Mouse (Mus musculus) adrenal gland, postnatal 25 days (tissue): ENCODE results near the gene Mul1. TPM values are rescaled to one million over a fixed set of nuclear protein-coding genes. Genes with fewer than 3 reads are reported as not detected.

Experiments used
- DNase-seq: peaks from one replicate; pipeline ENCODE4 v3.0.0; 2021; ENCODE audit warnings: mixed read lengths
- total RNA-seq: library from RNA; stranded (reverse); gene quantifications from 2 replicates; pipeline ENCODE4 v1.2.3, GENCODE M21; 2021

The Mul1 gene
- total RNA-seq, 1 experiment from 2014 or later = 50.4 TPM

GRCm38 (mm10) chr4:138461471-138461870 lies 27.0 kb downstream of the Mul1 start:
- DNase-seq = no peak

GRCm38 (mm10) chr4:138462971-138463831 lies 28.7 kb downstream of the Mul1 start:
- DNase-seq = no peak

GRCm38 (mm10) chr4:138463832-138464487 lies 29.5 kb downstream of the Mul1 start:
- peak; percentile 79 for DNase-seq

- peak; percentile 82 for DNase-seq
These were observed 30.3 kb downstream of the Mul1 start for GRCm38 (mm10) chr4:138464667-138465353.

GRCm38 (mm10) chr4:138465446-138465845 lies 31.0 kb downstream of the Mul1 start:
- no peak for DNase-seq

- no peak for DNase-seq
These were observed 32.2 kb downstream of the Mul1 start for GRCm38 (mm10) chr4:138466690-138467089.

- no peak for DNase-seq
These were observed 33.0 kb downstream of the Mul1 start for GRCm38 (mm10) chr4:138467451-138467850.

- DNase-seq = no peak
These were observed 34.6 kb downstream of the Mul1 start for GRCm38 (mm10) chr4:138469080-138469479.

- no peak for DNase-seq
These were observed 36.8 kb downstream of the Mul1 start for GRCm38 (mm10) chr4:138471241-138471640.

- DNase-seq = no peak
These were observed 45.1 kb downstream of the Mul1 start for GRCm38 (mm10) chr4:138479595-138479994.

- DNase-seq = no peak
These were observed 46.5 kb downstream of the Mul1 start for GRCm38 (mm10) chr4:138480962-138481361.

- no peak for DNase-seq
These were observed 48.2 kb downstream of the Mul1 start for GRCm38 (mm10) chr4:138482721-138483120.

GRCm38 (mm10) chr4:138488241-138488640 lies 53.8 kb downstream of the Mul1 start:
- DNase-seq = no peak

GRCm38 (mm10) chr4:138491088-138491487 lies 56.6 kb downstream of the Mul1 start:
- no peak for DNase-seq

Other genes starting within 250 kb of the Mul1 start
- 214 and 265 TPM in 2 replicates for gene Hp1bp3, start 218.4 kb upstream of the Mul1 start, total RNA-seq
- 2.1 and 2.3 TPM in 2 replicates for gene Sh2d5, start 184.3 kb upstream of the Mul1 start, total RNA-seq
- 2.4 and 4.3 TPM in 2 replicates for gene Kif17, start 184.2 kb upstream of the Mul1 start, total RNA-seq
- 105 and 106 TPM in 2 replicates for gene Ddost, start 129.9 kb upstream of the Mul1 start, total RNA-seq
- gene Pink1, start 108.4 kb upstream of the Mul1 start, total RNA-seq = 161 and 201 TPM in 2 replicates
- 13.8 and 20.3 TPM in 2 replicates for gene Cda, start 66.7 kb upstream of the Mul1 start, total RNA-seq
- 2.9 and 3.1 TPM in 2 replicates for gene Fam43b, start 38.1 kb upstream of the Mul1 start, total RNA-seq
- gene Camk2n1, start 19.6 kb downstream of the Mul1 start, total RNA-seq = 24.8 and 26.3 TPM in 2 replicates
- gene Vwa5b1, start 201.2 kb downstream of the Mul1 start, total RNA-seq = not detected in 2 replicates